Mouse (Mus musculus) urinary bladder, adult 2 months (tissue): ENCODE results near the gene Acaa1b. TPM values are rescaled to one million over a fixed set of nuclear protein-coding genes. Genes with fewer than 3 reads are reported as not detected.

Experiments used
- DNase-seq: peaks from one replicate; pipeline ENCODE4 v3.0.0; 2022; ENCODE audit warnings: low spot score
- polyA plus RNA-seq: library from polyadenylated mRNA; depleted of rRNA; stranded (reverse); fragments of >200 nt; gene quantifications from 2 replicates; pipeline ENCODE4 v1.2.3, GENCODE M21; 2012; rRNA removed

Acaa1b gene
- polyA plus RNA-seq, result 206 and 222 TPM in 2 replicates

GRCm38 (mm10) chr9:119156278-119157201 is at the start of gene Acaa1b:
TSS of gene Acaa1b (minus strand) at chr9:119157093.
- peak; percentile 73 for DNase-seq

- DNase-seq, result no peak
Observed at GRCm38 (mm10) chr9:119206666-119207065, 49.8 kb upstream of the Acaa1b start.

GRCm38 (mm10) chr9:119205756-119206155 is 48.9 kb upstream of the Acaa1b start:
- DNase-seq, result no peak

GRCm38 (mm10) chr9:119203617-119204016 is 46.7 kb upstream of the Acaa1b start:
- no peak for DNase-seq

- no peak for DNase-seq
Observed at GRCm38 (mm10) chr9:119201653-119202052, 44.8 kb upstream of the Acaa1b start.

- no peak for DNase-seq
Observed at GRCm38 (mm10) chr9:119199151-119199861, 42.4 kb upstream of the Acaa1b start.

- peak; percentile 67 for DNase-seq
Observed at GRCm38 (mm10) chr9:119192202-119192990, 35.5 kb upstream of the Acaa1b start.

- no peak for DNase-seq
Observed at GRCm38 (mm10) chr9:119181241-119181728, 24.4 kb upstream of the Acaa1b start.

GRCm38 (mm10) chr9:119179292-119179691 is 22.4 kb upstream of the Acaa1b start:
- no peak for DNase-seq

GRCm38 (mm10) chr9:119167608-119168007 is 10.7 kb upstream of the Acaa1b start:
- DNase-seq, result no peak

- no peak for DNase-seq
Observed at GRCm38 (mm10) chr9:119165548-119165947, 8.7 kb upstream of the Acaa1b start.

GRCm38 (mm10) chr9:119164743-119165142 is 7.8 kb upstream of the Acaa1b start:
- no peak for DNase-seq

- DNase-seq, result no peak
Observed at GRCm38 (mm10) chr9:119160689-119161088, 3.8 kb upstream of the Acaa1b start.

GRCm38 (mm10) chr9:119158861-119159260 is 2.0 kb upstream of the Acaa1b start, which contains the start of gene Gm47289:
TSS of gene Gm47289 (plus strand) at chr9:119159161.
- DNase-seq, result no peak

- peak; percentile 40 for DNase-seq
Observed at GRCm38 (mm10) chr9:119155826-119156225, 1.1 kb downstream of the Acaa1b start.

- DNase-seq, result no peak
Observed at GRCm38 (mm10) chr9:119155416-119155815, 1.5 kb downstream of the Acaa1b start.

- no peak for DNase-seq
Observed at GRCm38 (mm10) chr9:119151751-119152150, 5.1 kb downstream of the Acaa1b start.

- DNase-seq, result no peak
Observed at GRCm38 (mm10) chr9:119149601-119150000, 7.3 kb downstream of the Acaa1b start.

GRCm38 (mm10) chr9:119146098-119146770 is 10.7 kb downstream of the Acaa1b start:
- DNase-seq, result no peak

- no peak for DNase-seq
Observed at GRCm38 (mm10) chr9:119145638-119146037, 11.3 kb downstream of the Acaa1b start.

GRCm38 (mm10) chr9:119145137-119145536 is 11.8 kb downstream of the Acaa1b start:
- DNase-seq, result no peak
